Mouse (Mus musculus) monocyte, adult 5-6 weeks (primary cell): ENCODE data around the gene Prelid1. TPM values are rescaled to one million over a fixed set of nuclear protein-coding genes. Genes with fewer than 3 reads are reported as not detected.

Source experiments
- ATAC-seq: fragments of 153-309, 156-312 bp; replicated peaks from 2 replicates; pipeline ENCODE4 v1.8.0; 2017; ENCODE audit warnings: mild to moderate bottlenecking; ENCODE audit not compliant: low TSS enrichment, insufficient number of reproducible peaks, severe bottlenecking, poor library complexity, low FRiP score
- total RNA-seq: library from RNA; stranded (forward); fragments of 200-1000, 200-491, 200-594 nt; gene quantifications from 3 replicates; pipeline ENCODE4 v1.2.3, GENCODE M21; 2017

Gene Prelid1
- total RNA-seq, result 47.7 to 91.3 TPM (median 68.5 TPM) in 3 replicates

DNA sequence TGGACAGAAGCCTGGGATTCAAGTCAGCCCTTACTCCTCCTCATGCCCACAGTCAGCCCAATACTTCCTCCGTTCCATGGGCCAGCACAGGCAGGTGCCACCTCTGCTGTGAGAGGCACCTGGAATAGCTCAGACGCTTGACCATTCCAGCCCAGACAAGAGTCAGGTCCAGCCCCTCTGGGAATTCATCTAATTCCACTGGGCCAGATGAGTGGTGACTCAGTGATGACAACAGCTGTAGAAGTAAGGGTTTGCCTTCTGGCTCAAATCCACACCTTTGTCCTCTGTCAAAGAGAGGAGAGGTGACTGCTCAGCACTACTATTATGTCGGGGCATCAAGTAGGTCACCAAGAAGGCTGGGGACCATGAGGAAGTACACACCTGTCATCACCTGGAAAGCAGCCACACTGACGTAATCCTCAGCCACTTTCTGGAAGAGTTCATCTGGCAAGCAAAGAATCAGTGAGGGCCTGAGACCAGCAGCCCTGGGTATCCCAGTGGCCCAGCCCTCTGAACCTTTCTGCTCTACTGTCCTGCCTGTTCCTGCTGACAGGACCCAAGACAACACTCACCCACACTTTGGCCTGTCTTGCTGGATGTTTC is at the start of gene Prelid1:
Gene Prelid1 (plus strand): TSS at position 570 of the 603 bp plus-strand sequence.
- ATAC-seq, result no peak

DNA sequence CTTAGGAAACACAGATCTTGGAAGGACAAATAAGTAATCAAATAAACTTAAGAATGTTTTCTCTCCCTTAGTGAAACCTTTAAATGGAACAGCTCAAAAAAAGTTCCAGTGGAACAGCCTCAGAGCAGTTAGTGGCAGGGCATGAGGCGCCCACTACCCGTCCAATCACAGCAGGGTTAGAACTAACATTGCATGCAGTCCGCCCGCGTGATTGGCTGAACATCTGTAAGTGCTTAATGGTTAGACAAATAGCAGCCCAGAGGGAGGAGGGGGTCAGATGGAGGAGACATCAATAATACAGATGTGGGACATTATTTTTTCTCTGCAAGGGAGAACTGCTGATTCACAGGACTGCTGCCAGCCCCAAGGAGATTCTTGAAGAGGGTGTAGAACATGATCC is 43.1 kb upstream of the Prelid1 start:
- ATAC-seq, result no peak

DNA sequence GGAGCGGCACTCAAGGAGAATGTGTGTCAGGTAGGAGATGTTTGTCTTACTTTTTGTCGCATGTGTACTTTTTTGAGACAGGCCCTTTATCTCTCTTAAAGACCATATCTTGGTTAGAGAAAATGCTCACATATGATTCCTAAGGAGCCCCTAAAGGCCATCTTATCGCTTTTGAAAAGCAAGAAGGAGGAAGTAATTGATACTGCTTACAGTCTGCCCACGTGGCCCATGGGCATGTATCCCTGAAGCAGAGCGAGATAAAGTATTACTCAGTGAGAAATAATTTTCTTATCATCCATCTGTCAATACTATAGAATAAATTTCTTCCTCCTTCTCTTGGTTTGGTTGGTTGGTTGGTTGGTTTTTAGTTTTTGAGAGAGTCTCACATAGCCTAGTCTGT is 42.7 kb upstream of the Prelid1 start:
- ATAC-seq, result no peak

DNA sequence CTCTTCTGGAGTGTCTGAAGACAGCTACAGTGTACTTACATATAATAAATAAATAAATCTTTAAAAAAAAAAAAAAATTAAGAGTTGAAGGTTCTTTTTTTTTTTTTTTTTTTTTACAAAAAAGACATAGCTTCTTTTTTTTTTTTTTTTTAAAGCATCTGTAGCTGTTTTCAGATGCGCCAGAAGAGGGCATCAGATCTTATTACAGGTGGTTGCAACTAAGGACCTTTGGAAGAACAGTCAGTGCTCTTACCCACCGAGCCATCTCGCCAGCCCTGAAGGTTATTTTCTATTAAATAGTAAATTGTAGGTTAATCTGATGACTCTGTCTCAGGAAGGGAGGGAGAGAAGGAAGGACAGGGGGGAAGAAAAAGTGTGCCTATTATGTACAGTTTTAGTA is 31.4 kb upstream of the Prelid1 start:
- no peak for ATAC-seq

DNA sequence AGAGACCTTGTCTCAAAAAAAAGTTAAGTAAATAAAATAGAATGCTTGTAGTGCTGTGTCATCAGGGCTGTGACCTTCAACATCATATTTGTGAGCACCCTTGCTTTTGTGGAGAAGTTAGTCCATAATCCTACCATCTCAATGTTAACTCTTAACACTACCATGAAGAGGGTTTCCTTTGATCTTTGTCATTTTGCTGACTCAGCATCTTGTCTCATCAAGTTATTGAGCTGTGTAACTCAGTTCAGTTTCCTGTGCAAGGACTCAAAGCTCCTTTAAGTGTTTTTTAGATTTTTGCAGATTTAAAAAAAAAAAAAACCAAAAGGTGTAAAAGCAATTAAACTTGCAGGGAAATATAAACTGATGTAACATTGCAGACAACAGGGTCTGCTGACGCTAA is 23.5 kb upstream of the Prelid1 start:
- ATAC-seq, result no peak

DNA sequence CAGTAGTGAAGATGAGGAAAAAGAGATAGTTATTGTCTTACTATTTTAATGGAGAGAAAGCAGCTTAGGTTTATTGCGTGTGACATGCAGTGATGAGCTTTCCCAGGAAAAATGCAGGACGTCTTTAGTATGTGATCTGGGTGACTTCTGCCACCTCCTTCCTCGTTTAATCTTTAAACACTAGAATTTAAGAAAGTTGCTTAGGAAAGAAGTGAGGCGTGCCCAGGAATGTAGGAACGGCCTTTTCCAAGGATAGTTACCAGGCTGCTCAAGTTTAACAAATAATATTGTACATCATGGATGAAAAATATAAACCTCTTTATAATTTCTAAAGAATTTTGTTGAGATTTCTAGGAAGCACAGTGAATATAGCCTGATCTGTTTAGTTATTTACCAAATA is 19.4 kb upstream of the Prelid1 start:
- no peak for ATAC-seq

DNA sequence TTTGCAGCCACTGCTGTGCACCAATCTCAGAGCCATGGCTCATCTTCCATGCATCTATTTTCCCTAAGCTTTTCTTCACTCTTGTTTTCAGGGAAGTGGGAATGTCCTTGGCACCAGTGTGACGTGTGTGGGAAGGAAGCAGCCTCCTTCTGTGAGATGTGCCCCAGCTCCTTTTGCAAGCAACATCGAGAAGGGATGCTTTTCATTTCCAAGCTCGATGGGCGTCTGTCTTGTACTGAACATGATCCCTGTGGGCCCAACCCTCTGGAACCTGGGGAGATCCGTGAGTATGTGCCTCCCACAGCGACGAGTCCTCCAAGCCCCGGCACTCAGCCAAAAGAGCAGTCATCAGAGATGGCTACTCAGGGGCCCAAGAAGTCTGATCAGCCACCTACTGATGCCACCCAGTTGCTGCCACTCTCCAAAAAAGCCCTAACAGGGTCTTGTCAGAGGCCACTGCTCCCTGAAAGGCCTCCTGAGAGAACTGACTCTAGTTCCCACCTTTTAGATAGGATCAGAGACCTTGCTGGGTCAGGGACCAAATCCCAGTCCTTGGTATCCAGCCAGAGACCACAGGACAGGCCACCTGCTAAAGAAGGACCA is 8.2 kb upstream of the Prelid1 start:
- ATAC-seq, result no peak

DNA sequence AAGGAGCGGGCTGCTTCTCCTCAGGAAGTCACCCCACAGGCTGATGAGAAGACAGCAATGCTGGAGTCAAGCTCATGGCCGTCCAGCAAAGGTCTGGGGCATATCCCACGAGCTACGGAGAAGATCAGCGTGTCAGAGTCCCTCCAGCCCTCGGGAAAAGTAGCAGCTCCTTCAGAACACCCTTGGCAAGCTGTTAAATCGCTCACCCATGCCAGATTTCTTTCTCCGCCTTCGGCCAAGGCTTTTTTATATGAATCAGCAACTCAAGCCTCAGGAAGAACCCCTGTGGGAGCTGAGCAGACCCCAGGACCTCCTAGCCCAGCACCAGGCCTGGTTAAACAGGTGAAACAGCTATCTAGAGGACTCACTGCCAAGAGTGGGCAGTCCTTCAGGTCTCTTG is 7.2 kb upstream of the Prelid1 start:
- no peak for ATAC-seq

DNA sequence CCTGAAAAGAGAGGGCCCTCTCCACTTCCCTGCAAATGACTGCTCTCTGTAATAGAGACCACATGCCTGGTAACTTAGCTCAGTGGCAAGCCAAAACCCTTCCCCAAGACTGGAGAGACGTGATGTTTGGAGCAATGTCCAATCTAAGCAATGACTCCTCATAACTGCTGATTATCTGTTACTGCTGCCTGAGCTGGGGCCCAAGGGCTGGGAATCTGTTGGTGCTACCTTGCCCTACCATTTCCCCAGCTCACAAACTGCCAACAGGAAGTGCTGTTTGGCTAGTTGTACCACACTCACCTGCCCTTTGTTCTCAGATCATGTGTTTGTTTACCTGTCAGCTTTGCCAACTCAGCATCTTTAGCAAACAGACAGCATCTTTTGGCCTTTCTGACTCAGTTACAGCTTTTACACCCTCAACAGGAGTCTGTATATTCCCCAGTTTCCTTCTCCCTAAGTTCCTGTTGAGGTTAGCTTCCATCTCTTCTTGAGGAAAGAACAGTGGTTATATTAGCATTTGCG is 5.3 kb upstream of the Prelid1 start:
- ATAC-seq, result no peak

DNA sequence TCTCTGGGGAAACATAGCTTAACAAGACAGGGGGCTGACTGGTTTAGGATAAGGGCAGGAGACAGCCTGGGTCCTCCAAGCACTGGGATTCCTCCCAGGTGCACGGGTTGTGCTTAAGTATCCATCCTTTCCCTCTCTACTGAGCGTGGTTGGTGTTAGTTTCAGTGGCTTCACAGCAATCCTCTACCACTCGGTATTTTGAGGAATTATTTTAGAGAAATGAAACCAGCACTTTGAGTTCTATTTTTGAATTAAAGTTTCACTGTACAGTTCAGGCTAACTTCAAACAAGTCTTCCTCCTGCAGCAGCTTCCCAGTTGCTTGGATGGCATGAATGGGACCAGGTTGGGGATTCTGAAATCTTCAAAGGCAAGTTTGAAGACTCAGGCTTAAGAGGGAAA is 1.9 kb upstream of the Prelid1 start:
- ATAC-seq, result no peak

DNA sequence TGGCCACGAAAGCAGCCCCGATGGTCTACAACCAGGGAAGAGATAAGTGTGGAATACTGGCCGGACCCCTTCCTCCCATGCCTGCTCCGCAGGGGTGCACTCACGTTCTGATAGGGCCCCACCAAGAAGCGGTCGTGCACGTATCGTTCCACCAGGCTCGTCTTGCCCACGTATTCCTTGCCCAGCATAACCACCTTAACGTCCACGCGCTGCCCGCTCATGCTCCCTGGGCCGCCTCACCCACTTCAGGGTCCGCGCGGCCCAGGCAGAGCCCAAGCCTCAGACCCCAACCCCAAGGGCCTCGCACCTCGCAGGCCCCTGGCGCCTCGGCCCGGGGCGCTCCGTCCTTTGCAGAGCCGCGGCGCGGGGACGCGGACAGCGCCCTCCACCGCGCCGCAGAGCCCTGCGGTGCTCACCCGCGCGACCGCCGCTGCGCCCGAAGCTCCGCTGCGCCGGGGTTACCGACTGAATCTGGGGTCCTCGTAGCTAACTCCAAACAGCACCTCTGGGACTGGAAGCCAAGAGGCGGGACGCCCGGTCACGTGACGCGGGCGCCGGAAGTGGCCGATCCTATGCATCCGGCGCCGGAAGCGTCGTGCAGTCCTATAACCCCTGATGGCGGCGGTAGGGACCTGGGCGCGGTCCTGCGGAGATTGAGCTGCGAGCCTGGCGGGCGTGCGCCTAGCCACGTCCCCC is 1.3 kb downstream of the Prelid1 start, which contains the start of gene Rab24:
Gene Rab24 (minus strand): TSS at position 513 of the 696 bp plus-strand sequence.
- ATAC-seq, result peak; percentile 64

DNA sequence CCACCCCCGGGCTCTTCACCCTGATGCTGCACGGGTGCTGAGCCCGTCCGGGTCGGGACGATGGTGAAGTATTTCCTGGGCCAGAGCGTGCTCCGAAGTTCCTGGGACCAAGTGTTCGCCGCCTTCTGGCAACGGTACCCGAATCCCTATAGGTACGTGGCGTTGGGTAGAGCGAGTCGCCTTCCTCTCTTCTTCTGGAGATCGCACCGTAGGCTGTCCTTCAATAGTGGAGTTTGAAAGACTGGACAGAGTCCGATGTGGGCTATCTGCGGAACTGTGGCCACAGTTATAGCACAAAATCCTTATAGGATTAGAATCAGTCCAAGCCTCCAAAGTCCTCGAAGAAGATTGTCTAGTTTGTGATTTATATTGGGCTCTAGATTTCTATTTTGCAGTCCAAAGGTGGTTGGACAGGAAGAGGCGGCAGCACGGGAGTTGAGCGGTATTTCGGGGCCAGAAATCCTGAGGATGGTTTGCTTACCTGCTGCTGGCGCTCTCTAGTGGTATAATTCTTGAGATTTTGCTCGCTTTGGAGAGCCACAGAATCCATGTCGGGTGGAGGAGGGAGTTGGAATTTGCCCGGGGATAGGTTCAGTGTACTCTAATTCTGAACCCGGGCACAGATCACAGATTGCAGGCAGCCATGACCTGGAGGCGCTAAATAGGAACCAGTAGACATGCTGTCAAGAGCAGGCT is 2.0 kb downstream of the Prelid1 start:
- 0 out of 2 replicates have a peak, but pooled peaks have one; percentile 7 for ATAC-seq

DNA sequence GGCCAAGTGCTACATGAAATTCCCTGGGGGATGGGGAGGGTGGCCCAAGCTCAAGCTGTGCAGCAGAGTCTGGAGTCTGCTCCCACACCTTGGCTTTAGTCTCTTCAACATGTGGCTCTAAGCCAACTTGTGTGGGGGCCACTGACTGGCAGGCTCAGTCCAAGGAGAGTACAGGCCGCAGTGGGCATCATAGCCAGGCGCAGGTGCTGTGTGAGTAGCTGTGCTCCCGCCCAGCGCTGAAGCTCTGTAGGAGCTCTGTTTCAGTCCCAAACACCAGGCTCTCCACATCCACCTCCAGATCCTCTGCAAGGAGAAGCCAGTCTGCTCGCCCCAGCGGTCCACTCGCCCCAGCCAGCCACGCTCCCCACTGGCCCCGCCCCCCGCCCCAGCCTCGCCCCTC is 5.3 kb downstream of the Prelid1 start:
- no peak for ATAC-seq

DNA sequence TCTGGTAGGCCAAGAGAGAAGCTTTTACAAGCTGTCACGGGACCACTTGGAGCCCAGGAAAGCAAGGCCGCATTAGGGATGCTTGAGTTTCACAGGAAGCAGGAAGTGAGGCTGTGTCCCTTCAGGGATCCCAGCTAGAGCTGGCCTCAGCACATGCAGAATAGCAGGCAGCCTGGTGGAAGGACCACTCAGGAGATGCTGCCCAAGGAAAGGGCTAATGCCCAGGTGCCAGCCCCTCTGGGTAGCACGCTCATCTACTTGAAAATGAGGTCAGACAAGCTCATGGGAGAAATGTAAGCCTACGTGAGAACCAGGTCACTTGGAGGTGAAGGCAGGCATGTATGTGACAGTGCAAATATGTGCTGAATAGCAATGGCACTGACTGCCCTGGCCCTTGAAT is 6.9 kb downstream of the Prelid1 start:
- no peak for ATAC-seq

DNA sequence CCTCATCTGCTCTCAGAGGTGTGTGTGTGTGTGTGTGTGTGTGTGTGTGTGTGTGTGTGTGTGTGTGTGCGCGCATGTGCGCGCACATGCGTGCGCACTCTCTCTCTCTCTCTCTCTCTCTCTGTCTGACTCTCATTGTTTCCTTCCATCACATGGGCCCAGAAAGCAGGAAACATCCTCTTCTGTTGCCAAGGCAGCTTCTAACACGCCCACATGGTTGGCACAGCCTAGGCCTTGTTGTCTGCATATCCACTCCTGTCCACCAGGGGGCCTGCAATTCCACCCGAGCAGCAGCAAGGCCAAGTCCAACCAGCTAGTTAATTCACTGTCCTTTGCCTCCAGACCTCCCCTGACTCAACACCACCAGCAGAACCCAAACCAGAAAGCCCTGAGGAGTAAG is 7.3 kb downstream of the Prelid1 start:
- peak; percentile 77 for ATAC-seq

DNA sequence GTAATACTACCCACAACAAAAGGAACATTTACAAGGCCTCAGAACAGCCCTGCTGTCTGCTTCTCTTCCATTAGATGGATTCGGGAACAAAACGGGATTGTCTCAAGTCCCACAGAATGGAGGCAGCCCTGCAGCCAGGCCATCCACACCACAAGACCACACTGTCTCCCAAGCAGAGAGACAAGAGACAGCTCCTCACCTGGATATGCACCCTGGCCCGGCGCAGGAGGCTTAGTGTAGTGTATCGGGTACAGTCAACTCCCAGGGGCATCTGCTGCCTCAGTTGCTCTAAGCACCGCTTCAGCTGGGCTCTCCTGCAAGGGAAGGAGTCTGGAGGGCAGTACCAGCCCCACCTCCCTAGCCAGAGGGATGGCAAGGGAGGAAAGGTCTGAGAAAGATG is 7.9 kb downstream of the Prelid1 start:
- no peak for ATAC-seq

DNA sequence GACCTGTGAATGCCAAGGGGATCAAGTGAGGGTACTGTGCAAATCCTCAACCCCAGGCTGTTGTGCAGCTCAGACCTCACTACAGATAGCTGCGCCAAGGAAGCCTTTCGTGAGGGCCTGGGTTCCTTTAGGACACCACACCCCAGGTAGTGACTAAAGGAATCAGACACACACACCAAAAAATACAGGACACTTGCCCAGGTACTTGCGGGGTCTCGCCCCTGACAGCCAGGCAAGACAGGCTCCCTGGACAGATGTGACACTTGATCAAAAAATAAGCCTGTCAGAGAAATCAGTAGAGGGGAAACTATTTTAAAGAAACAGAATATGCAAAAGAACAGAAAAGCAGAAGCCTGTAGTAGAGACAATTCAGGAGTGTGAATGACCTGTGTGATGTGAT is 8.3 kb downstream of the Prelid1 start:
- no peak for ATAC-seq

DNA sequence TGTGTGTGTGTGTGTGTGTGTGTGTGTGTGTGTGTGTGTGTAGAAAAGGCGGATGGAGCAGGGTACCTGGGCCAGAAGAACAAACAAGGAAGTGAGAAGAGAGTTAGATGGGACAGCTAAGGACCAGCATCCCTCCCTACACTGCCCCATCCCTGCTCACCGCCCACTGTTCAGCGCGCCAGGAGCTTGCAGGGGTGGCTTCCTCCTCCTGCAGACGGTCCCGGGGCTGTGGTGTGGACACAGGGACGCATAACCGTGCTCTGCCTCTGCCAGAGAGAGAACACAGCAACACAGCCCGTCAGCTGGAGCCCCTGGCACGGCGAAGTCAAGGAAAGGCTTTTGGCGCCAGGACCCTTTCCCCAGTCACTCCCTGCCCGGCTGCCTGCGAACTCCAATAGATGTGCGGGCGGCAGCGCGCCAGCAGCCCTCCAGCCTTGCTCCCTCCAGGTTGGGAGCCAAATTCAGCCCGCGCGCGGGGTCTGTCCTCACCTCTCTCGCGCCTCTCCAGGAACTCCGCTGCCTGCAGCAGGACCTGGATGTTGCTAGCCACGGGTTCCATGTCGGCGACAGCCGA is 8.9 kb downstream of the Prelid1 start:
- ATAC-seq, result no peak
